9 mouse cellular contexts compared by ENCODE assay signal in the genomic region with DNA sequence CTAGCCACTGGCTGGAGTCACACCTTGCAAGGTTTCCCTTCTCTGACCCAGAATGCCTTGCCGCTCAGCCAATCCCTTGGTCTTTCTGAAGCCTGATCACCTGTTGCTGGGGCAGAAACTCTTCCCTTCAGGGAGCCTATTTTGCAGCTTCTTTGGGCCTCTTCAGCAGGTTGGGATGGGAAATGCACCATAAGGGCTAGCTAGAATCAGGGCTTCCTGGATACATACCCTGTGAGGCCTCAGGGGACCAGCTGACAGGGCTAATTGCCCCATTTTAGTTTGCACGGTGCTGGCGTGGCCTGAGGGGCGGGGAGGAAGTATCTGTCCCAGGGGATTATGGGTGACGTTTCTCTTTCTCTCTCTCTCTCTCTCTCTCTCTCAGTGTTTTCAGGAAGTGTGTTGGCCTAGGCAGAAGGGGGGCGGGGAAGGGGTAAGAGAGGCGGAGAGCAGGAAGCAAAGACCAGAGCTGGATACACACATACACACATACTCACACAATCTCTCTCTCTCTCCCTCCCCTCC. TPM values are rescaled to one million over a fixed set of nuclear protein-coding genes. Genes with fewer than 3 reads are reported as not detected.
DNase-seq lines count a peak whose midpoint lies in the region; ATAC-seq and TF ChIP-seq lines count a peak whose summit lies in the region.
"Had no signal": no experiment of that assay in that cellular context is flagged by ENCODE, and none has a peak within 500 bp of the region (broad histone marks: within the 10 kb centered on the region; RNA-seq: fewer than 3 reads in every experiment).

No protein-coding gene starts in this region.

- H3K4me1 ChIP-seq in MEL (ENCODE audit: control insufficient read depth in 1 of 2, insufficient read depth in 2 of 2, low read length in 2 of 2): peaks cover 2 to 4% of the 10 kb centered on the region in 2 experiments; a peak in 3 of 4 replicates
- H3K4me1 ChIP-seq in intestine, embryonic 15.5 days (replicated peaks): peaks cover 34% of the 10 kb centered on the region
- peaks cover 32% of the 10 kb centered on the region for H3K4me1 ChIP-seq in liver, postnatal 0 days (ENCODE audit: insufficient read depth)
- peaks cover 23% of the 10 kb centered on the region for H3K4me1 ChIP-seq in neural tube, embryonic 15.5 days

- ATAC-seq in common myeloid progenitor, adult 5-6 weeks (replicated peaks; ENCODE audit: low read depth, poor library complexity, severe bottlenecking): peak; percentile 59
- peak; percentile 62 for ATAC-seq in granulocyte monocyte progenitor cell, adult 5-6 weeks (replicated peaks; ENCODE audit: poor library complexity, severe bottlenecking)
- peak; percentile 95 for ATAC-seq in intestine, embryonic 15.5 days
- ATAC-seq in liver, postnatal 0 days: peak; percentile 83
- peak; percentile 29; the same call in 1 of the 2 replicates for ATAC-seq in neural tube, embryonic 15.5 days (ENCODE audit: low FRiP score)

- no peak for TF ChIP-seq CTCF in MEL (IDR thresholded peaks at IDR 0.05 in 2 of 3, conservative IDR thresholded peaks at IDR 0.05 in 1 of 3; ENCODE audit: control insufficient read depth in 1 of 3, insufficient read depth in 1 of 3, low read depth in 2 of 3, low read length in 3 of 3, poor library complexity in 1 of 3, severe bottlenecking in 1 of 3)
- no peak for TF ChIP-seq CTCF in liver, postnatal 0 days (IDR thresholded peaks at IDR 0.05; ENCODE audit: low read depth)

- H3K27me3 ChIP-seq in MEL (ENCODE audit: control insufficient read depth in 1 of 2, insufficient read depth in 2 of 2, low read length in 2 of 2): no peaks in the 10 kb centered on the region
- no peaks in the 10 kb centered on the region for H3K27me3 ChIP-seq in intestine, embryonic 15.5 days (replicated peaks)
- H3K27me3 ChIP-seq in liver, postnatal 0 days (ENCODE audit: insufficient read depth, low read length): no peaks in the 10 kb centered on the region
- no peaks in the 10 kb centered on the region for H3K27me3 ChIP-seq in neural tube, embryonic 15.5 days (replicated peaks)

- 9% methylated on average over 7 of the region's 7 CpGs for WGBS in intestine, embryonic 15.5 days
- WGBS in liver, postnatal 0 days (ENCODE audit: insufficient replicate concordance): 16% methylated on average over 7 of the region's 7 CpGs
- WGBS in neural tube, embryonic 15.5 days: 33% methylated on average over 7 of the region's 7 CpGs

- TF ChIP-seq RAD21 in MEL (IDR thresholded peaks at IDR 0.05; ENCODE audit: low read depth, low read length): no peak

- no peaks in the 10 kb centered on the region for H3K9me3 ChIP-seq in MEL (replicated peaks; ENCODE audit: insufficient read depth, low read length)
- no peaks in the 10 kb centered on the region for H3K9me3 ChIP-seq in intestine, embryonic 15.5 days
- no peaks in the 10 kb centered on the region for H3K9me3 ChIP-seq in liver, postnatal 0 days (ENCODE audit: low read length)
- H3K9me3 ChIP-seq in neural tube, embryonic 15.5 days (replicated peaks): no peaks in the 10 kb centered on the region

- peak overlapping the region; percentile 75 for H3K9ac ChIP-seq in MEL (ENCODE audit: control insufficient read depth, low read depth, low read length, poor library complexity, severe bottlenecking)
- peak overlapping the region; percentile 53; the same call in 1 of the 2 replicates for H3K9ac ChIP-seq in intestine, embryonic 15.5 days
- peak overlapping the region; percentile 64 for H3K9ac ChIP-seq in liver, postnatal 0 days (replicated peaks)
- no peak overlapping the region for H3K9ac ChIP-seq in neural tube, embryonic 15.5 days (replicated peaks)

- H3K4me2 ChIP-seq in intestine, embryonic 15.5 days (replicated peaks): peak overlapping the region; percentile 62
- H3K4me2 ChIP-seq in liver, postnatal 0 days (ENCODE audit: low read depth, low read length): peak overlapping the region; percentile 69
- peak overlapping the region; percentile 25 for H3K4me2 ChIP-seq in neural tube, embryonic 15.5 days

- H3K36me3 ChIP-seq in MEL (ENCODE audit: control insufficient read depth in 1 of 2, insufficient read depth in 2 of 2, low read length in 2 of 2): peaks cover 0 to 6% of the 10 kb centered on the region in 2 experiments; a peak in 2 of 4 replicates
- no peaks in the 10 kb centered on the region for H3K36me3 ChIP-seq in intestine, embryonic 15.5 days
- peaks cover 12% of the 10 kb centered on the region for H3K36me3 ChIP-seq in liver, postnatal 0 days (replicated peaks; ENCODE audit: insufficient read depth, low read length)
- no peaks in the 10 kb centered on the region for H3K36me3 ChIP-seq in neural tube, embryonic 15.5 days

- DNase-seq in MEL (ENCODE audit: low read depth, low spot score): peak; percentile 88
- peak; percentile 81 for DNase-seq in liver, postnatal 0 days
- peak; percentile 86 for DNase-seq in thymus, postnatal 25 days
- DNase-seq in cerebellum, postnatal 14 days: no peak

- no peaks in the 10 kb centered on the region for H3K79me2 ChIP-seq in MEL (ENCODE audit: control insufficient read depth, insufficient read depth, low read length, poor library complexity)

- peak overlapping the region; percentile 56 to 62 for H3K4me3 ChIP-seq in MEL (ENCODE audit: control insufficient read depth in 1 of 2, insufficient read depth in 1 of 2, low read depth in 2 of 2, low read length in 2 of 2)
- H3K4me3 ChIP-seq in intestine, embryonic 15.5 days (replicated peaks): peak overlapping the region; percentile 30
- peak overlapping the region; percentile 41 for H3K4me3 ChIP-seq in liver, postnatal 0 days (ENCODE audit: low read depth, low read length)
- H3K4me3 ChIP-seq in neural tube, embryonic 15.5 days (replicated peaks): no peak overlapping the region

- peak in 1 of 2 experiments; percentile 52; a peak in 2 of 4 replicates for TF ChIP-seq POLR2A in MEL (IDR thresholded peaks at IDR 0.05; ENCODE audit: control insufficient read depth in 1 of 2, insufficient read depth in 1 of 2, low read depth in 1 of 2, low read length in 2 of 2, poor library complexity in 1 of 2)

- peak overlapping the region; percentile 81 for H3K27ac ChIP-seq in MEL (ENCODE audit: control insufficient read depth, low read depth, low read length)
- peak overlapping the region; percentile 81 for H3K27ac ChIP-seq in intestine, embryonic 15.5 days
- H3K27ac ChIP-seq in liver, postnatal 0 days (ENCODE audit: low read depth): peak overlapping the region; percentile 95
- no peak overlapping the region for H3K27ac ChIP-seq in neural tube, embryonic 15.5 days (replicated peaks)

- TF ChIP-seq EP300 in MEL (IDR thresholded peaks at IDR 0.05; ENCODE audit: low read depth in 1 of 2, low read length in 2 of 2): peak; percentile 46 to 56; a peak in 3 of 4 replicates
- TF ChIP-seq EP300 in liver, postnatal 0 days (IDR thresholded peaks at IDR 0.05; ENCODE audit: low read depth): peak; percentile 54; the same call in 1 of the 2 replicates

TF ChIP-seq in MEL, 35 proteins besides CTCF, POLR2A, EP300 and RAD21 (continues in another document):
- no peak for TF ChIP-seq ZC3H11A (IDR thresholded peaks at IDR 0.05; ENCODE audit: low read depth, low read length)
- no peak for TF ChIP-seq RCOR1 (IDR thresholded peaks at IDR 0.05; ENCODE audit: low read depth, low read length)
- peak; percentile 99 for TF ChIP-seq JUND (IDR thresholded peaks at IDR 0.05; ENCODE audit: low read depth, low read length)
- TF ChIP-seq MEF2A (IDR thresholded peaks at IDR 0.05; ENCODE audit: extremely low read depth, insufficient replicate concordance, low read depth, low read length, poor library complexity, severe bottlenecking): no peak
- peak; percentile 91 for TF ChIP-seq CHD2 (IDR thresholded peaks at IDR 0.05; ENCODE audit: low read length)
- TF ChIP-seq GATA1 (IDR thresholded peaks at IDR 0.05; ENCODE audit: low read depth, low read length): no peak
- TF ChIP-seq ZMIZ1 (IDR thresholded peaks at IDR 0.05; ENCODE audit: low read depth, low read length): no peak
- no peak for TF ChIP-seq GABPA (IDR thresholded peaks at IDR 0.05; ENCODE audit: low read depth, low read length)
- TF ChIP-seq SMC3 (IDR thresholded peaks at IDR 0.05; ENCODE audit: low read depth, low read length): peak; percentile 27

RNA-seq across cellular contexts. Expression of gene Arap1, which starts 29.9 kb away (rescaled TPM):
- 13.6 and 14.6 TPM in 2 replicates for total RNA-seq in MEL (2012; rRNA removed)
- 10 to 100 TPM in 1 of 2 experiments, not detected in 1; 27.1 TPM for polyA plus RNA-seq in MEL (2012; ENCODE audit: insufficient read depth in 1 of 2, insufficient read length in 2 of 2, low read depth in 1 of 2, low replicate concordance in 2 of 2, missing spikeins in 1 of 2)
- 97.4 and 98.9 TPM in 2 replicates for total RNA-seq in common myeloid progenitor, adult 5-6 weeks (2017)
- total RNA-seq in granulocyte monocyte progenitor cell, adult 5-6 weeks (2014; fragmentation: Nextera tagmentation): 59.2 and 81.5 TPM in 2 replicates
- total RNA-seq in granulocyte monocyte progenitor cell, adult 5-6 weeks (2017): 27.4 and 64.6 TPM in 2 replicates
- 56.3 and 58.4 TPM in 2 replicates for polyA plus RNA-seq in intestine, embryonic 15.5 days (2015; fragmentation: Nextera tagmentation; extraction: Ambion mirVana)
- 16.0 and 18.1 TPM in 2 replicates for polyA plus RNA-seq in liver, postnatal 0 days (2015; fragmentation: Nextera tagmentation; extraction: Ambion mirVana)
- polyA plus RNA-seq in neural tube, embryonic 15.5 days (2015; fragmentation: Nextera tagmentation; extraction: Ambion mirVana): 9.7 and 19.9 TPM in 2 replicates

RNA-seq across cellular contexts. Expression of gene Gm45837, which starts 32.9 kb away (rescaled TPM):
- not detected in 2 replicates for total RNA-seq in MEL (2012; rRNA removed)
- polyA plus RNA-seq in MEL (2012; ENCODE audit: insufficient read depth in 1 of 2, insufficient read length in 2 of 2, low read depth in 1 of 2, low replicate concordance in 2 of 2, missing spikeins in 1 of 2): 1 to 10 TPM in 1 of 2 experiments, not detected in 1; 1.2 TPM
- total RNA-seq in common myeloid progenitor, adult 5-6 weeks (2017): 6.5 TPM in 1 of 2 replicates, not detected in the other
- total RNA-seq in granulocyte monocyte progenitor cell, adult 5-6 weeks (2014; fragmentation: Nextera tagmentation): not detected in 2 replicates
- total RNA-seq in granulocyte monocyte progenitor cell, adult 5-6 weeks (2017): 2.6 TPM in 1 of 2 replicates, not detected in the other
- 3.5 and 5.7 TPM in 2 replicates for polyA plus RNA-seq in intestine, embryonic 15.5 days (2015; fragmentation: Nextera tagmentation; extraction: Ambion mirVana)
- polyA plus RNA-seq in liver, postnatal 0 days (2015; fragmentation: Nextera tagmentation; extraction: Ambion mirVana): not detected in 2 replicates
- 0.99 TPM in 1 of 2 replicates, not detected in the other for polyA plus RNA-seq in neural tube, embryonic 15.5 days (2015; fragmentation: Nextera tagmentation; extraction: Ambion mirVana)
- total RNA-seq: layer of hippocampus, postnatal 14 days had no signal

RNA-seq across cellular contexts. Expression of gene Pde2a, which starts 43.7 kb away (rescaled TPM):
- total RNA-seq in MEL (2012; rRNA removed): 0.59 and 0.62 TPM in 2 replicates
- under 1 TPM in 1 of 2 experiments, not detected in 1; 0.11 TPM for polyA plus RNA-seq in MEL (2012; ENCODE audit: insufficient read depth in 1 of 2, insufficient read length in 2 of 2, low read depth in 1 of 2, low replicate concordance in 2 of 2, missing spikeins in 1 of 2)
- total RNA-seq in common myeloid progenitor, adult 5-6 weeks (2017): 1.7 and 7.0 TPM in 2 replicates
- total RNA-seq in granulocyte monocyte progenitor cell, adult 5-6 weeks (2014; fragmentation: Nextera tagmentation): 15.8 and 21.1 TPM in 2 replicates
- total RNA-seq in granulocyte monocyte progenitor cell, adult 5-6 weeks (2017): 23.1 and 28.5 TPM in 2 replicates
- polyA plus RNA-seq in intestine, embryonic 15.5 days (2015; fragmentation: Nextera tagmentation; extraction: Ambion mirVana): 15.4 and 16.6 TPM in 2 replicates
- 14.8 and 15.8 TPM in 2 replicates for polyA plus RNA-seq in liver, postnatal 0 days (2015; fragmentation: Nextera tagmentation; extraction: Ambion mirVana)
- polyA plus RNA-seq in neural tube, embryonic 15.5 days (2015; fragmentation: Nextera tagmentation; extraction: Ambion mirVana): 27.9 and 28.5 TPM in 2 replicates

Comparison
In these comparisons a context has a peak if more than half of its experiments do, and no peak if none do; other contexts are left out.
1. DNase-seq: peak in MEL (single experiment), liver, postnatal 0 days (single experiment) and thymus, postnatal 25 days (single experiment); none in cerebellum, postnatal 14 days (0 of 2).
2. ATAC-seq: peak in every context shown above with its lines; median percentile 95 in intestine, embryonic 15.5 days; 83 in liver, postnatal 0 days; 62 in granulocyte monocyte progenitor cell, adult 5-6 weeks; 59 in common myeloid progenitor, adult 5-6 weeks; 29 in neural tube, embryonic 15.5 days.
3. RNA of gene Pde2a, which starts 43.7 kb away (polyA plus RNA-seq): 27.9 to 28.5 TPM in neural tube, embryonic 15.5 days, 15.4 to 16.6 TPM in intestine, embryonic 15.5 days and 14.8 to 15.8 TPM in liver, postnatal 0 days; 0.11 TPM in MEL; every median in the first group is over 10 times any median in the second.
4. Peak in every context shown above with its lines, with median percentiles within 50 percentile points of each other: H3K4me2 ChIP-seq.